Mouse (Mus musculus) T-cell, adult 2 months (primary cell): ENCODE measurements around the gene Fan1.

ENCODE experiments used
- DNase-seq: peaks from one replicate; pipeline ENCODE4 v3.0.0; 2022; ENCODE audit warnings: low spot score

The Fan1 gene

GRCm38 (mm10) chr7:64373830-64374562 lies at the start of gene Fan1:
TSS of gene Fan1 (minus strand) at chr7:64374095.
- DNase-seq: peak; percentile 91

GRCm38 (mm10) chr7:64403989-64404388 lies 30.1 kb upstream of the Fan1 start:
- no peak for DNase-seq

- DNase-seq: no peak
These were observed 28.6 kb upstream of the Fan1 start for GRCm38 (mm10) chr7:64402452-64402851.

GRCm38 (mm10) chr7:64400725-64401124 lies 26.8 kb upstream of the Fan1 start:
- DNase-seq: no peak

GRCm38 (mm10) chr7:64392819-64393151 lies 18.9 kb upstream of the Fan1 start:
- no peak for DNase-seq

GRCm38 (mm10) chr7:64392122-64392818 lies 18.4 kb upstream of the Fan1 start, which contains the start of the genes Mphosph10 and Mcee:
TSS of gene Mphosph10 (minus strand) at chr7:64392268.
TSS of gene Mcee (plus strand) at chr7:64392607.
- DNase-seq: peak; percentile 97

GRCm38 (mm10) chr7:64391479-64391878 lies 17.6 kb upstream of the Fan1 start:
- DNase-seq: peak; percentile 16

- peak; percentile 42 for DNase-seq
These were observed 607 bp downstream of the Fan1 start for GRCm38 (mm10) chr7:64373147-64373829.

GRCm38 (mm10) chr7:64371940-64372878 lies 1.7 kb downstream of the Fan1 start:
- DNase-seq: no peak

GRCm38 (mm10) chr7:64369841-64370240 lies 4.1 kb downstream of the Fan1 start:
- no peak for DNase-seq

- DNase-seq: no peak
These were observed 8.0 kb downstream of the Fan1 start for GRCm38 (mm10) chr7:64365863-64366262.

- no peak for DNase-seq
These were observed 13.3 kb downstream of the Fan1 start for GRCm38 (mm10) chr7:64360586-64360945.

GRCm38 (mm10) chr7:64359943-64360585 lies 13.8 kb downstream of the Fan1 start:
- DNase-seq: no peak

- no peak for DNase-seq
These were observed 15.2 kb downstream of the Fan1 start for GRCm38 (mm10) chr7:64358666-64359065.

- no peak for DNase-seq
These were observed 16.5 kb downstream of the Fan1 start for GRCm38 (mm10) chr7:64357405-64357804.

GRCm38 (mm10) chr7:64356661-64357060 lies 17.2 kb downstream of the Fan1 start:
- DNase-seq: no peak

GRCm38 (mm10) chr7:64354206-64354605 lies 19.7 kb downstream of the Fan1 start:
- DNase-seq: no peak

GRCm38 (mm10) chr7:64351087-64351486 lies 22.8 kb downstream of the Fan1 start:
- no peak for DNase-seq

- DNase-seq: no peak
These were observed 24.6 kb downstream of the Fan1 start for GRCm38 (mm10) chr7:64349147-64349861.

GRCm38 (mm10) chr7:64347813-64348212 lies 26.1 kb downstream of the Fan1 start:
- no peak for DNase-seq

- DNase-seq: no peak
These were observed 41.2 kb downstream of the Fan1 start for GRCm38 (mm10) chr7:64332686-64333085.
